1 mouse cellular context compared by ENCODE assay signal in the genomic region with DNA sequence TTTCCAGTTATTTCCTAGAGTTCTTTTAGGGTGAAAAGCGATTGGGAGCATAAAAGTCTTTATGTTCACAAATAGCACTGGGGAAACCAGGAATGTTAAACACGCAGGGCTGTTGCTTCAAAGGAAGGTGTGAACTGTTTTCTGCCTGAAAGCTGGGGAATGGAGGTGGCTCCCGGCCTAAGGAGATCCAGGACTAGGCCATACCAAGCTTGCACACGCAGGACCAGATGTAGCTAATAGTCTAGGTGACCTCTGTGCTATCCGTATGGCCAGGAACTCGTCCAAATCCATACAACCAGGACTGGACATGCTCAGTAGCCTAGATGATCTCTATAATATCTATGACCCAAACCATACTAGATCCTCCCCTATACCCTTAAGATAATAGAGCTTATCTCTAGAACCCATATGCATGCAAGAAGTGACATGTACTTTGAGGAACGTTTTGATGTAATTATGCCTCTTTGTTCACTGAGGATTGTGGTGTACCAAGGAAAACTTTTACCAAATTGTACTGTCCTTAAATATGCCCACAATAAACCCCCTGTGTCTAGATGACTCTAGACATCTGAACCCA.
TF ChIP-seq lines count a peak whose summit lies in the region.

No protein-coding gene starts in this region.

TF ChIP-seq in MEL, 35 proteins besides CTCF, POLR2A, EP300 and RAD21:
- TF ChIP-seq TAL1 (IDR thresholded peaks at IDR 0.05; ENCODE audit: low read length) (peak; percentile 8; the same call in 1 of the 2 replicates), GATA1 (IDR thresholded peaks at IDR 0.05; ENCODE audit: low read depth, low read length) (0 out of 2 replicates have a peak, but pooled peaks have one; percentile 14), USF1 (IDR thresholded peaks at IDR 0.05; ENCODE audit: low read depth, low read length) (no peak), MEF2A (IDR thresholded peaks at IDR 0.05; ENCODE audit: extremely low read depth, insufficient replicate concordance, low read depth, low read length, poor library complexity, severe bottlenecking) (no peak)
